Mouse (Mus musculus): ENCODE results near the gene Arhgef39. TPM values are rescaled to one million over a fixed set of nuclear protein-coding genes. Genes with fewer than 3 reads are reported as not detected.

Gene Arhgef39
- polyA plus RNA-seq (2012) = 24.6 and 38.5 TPM in 2 replicates

GRCm38 (mm10) chr4:43499407-43500333 is at the start of gene Arhgef39:
TSS of gene Arhgef39 (minus strand) at chr4:43499695.

GRCm38 (mm10) chr4:43506536-43507185 is 7.2 kb upstream of the Arhgef39 start, which contains the start of gene Car9:
TSS of gene Car9 (plus strand) at chr4:43506966.

GRCm38 (mm10) chr4:43492821-43493185 is 6.7 kb downstream of the Arhgef39 start, which contains the start of gene Ccdc107:
TSS of gene Ccdc107 (plus strand) at chr4:43492900.

GRCm38 (mm10) chr4:43483535-43484091 is 15.9 kb downstream of the Arhgef39 start, which contains the start of gene Sit1:
TSS of gene Sit1 (minus strand) at chr4:43483734.

GRCm38 (mm10) chr4:43454041-43454836 is 45.3 kb downstream of the Arhgef39 start, which contains the start of gene Cd72:
TSS of gene Cd72 (minus strand) at chr4:43454628.

Other genes starting within 250 kb of the Arhgef39 start
- gene Atp8b5, start 232.5 kb downstream of the Arhgef39 start, polyA plus RNA-seq (2012) = 0.01 and 0.09 TPM in 2 replicates
- gene Rusc2, start 117.7 kb downstream of the Arhgef39 start, polyA plus RNA-seq (2012) = 6.3 and 7.3 TPM in 2 replicates
- gene Fam166b, start 70.6 kb downstream of the Arhgef39 start, polyA plus RNA-seq (2012) = not detected in 2 replicates
- gene Tesk1, start 57.8 kb downstream of the Arhgef39 start, polyA plus RNA-seq (2012) = 62.0 and 67.6 TPM in 2 replicates
- 19.2 and 28.2 TPM in 2 replicates for gene Cd72, start 45.1 kb downstream of the Arhgef39 start, polyA plus RNA-seq (2012)
- gene Sit1, start 16.0 kb downstream of the Arhgef39 start, polyA plus RNA-seq (2012) = 0.63 and 1.5 TPM in 2 replicates
- gene Ccdc107, start 6.8 kb downstream of the Arhgef39 start, polyA plus RNA-seq (2012) = 89.2 and 116 TPM in 2 replicates
- gene Car9, start 7.3 kb upstream of the Arhgef39 start, polyA plus RNA-seq (2012) = 6.6 and 7.2 TPM in 2 replicates
- gene Tpm2, start 24.1 kb upstream of the Arhgef39 start, polyA plus RNA-seq (2012) = 4.0 and 10.1 TPM in 2 replicates
- gene Creb3, start 62.6 kb upstream of the Arhgef39 start, polyA plus RNA-seq (2012) = 2.3 and 3.2 TPM in 2 replicates
- 173 and 201 TPM in 2 replicates for gene Tln1, start 63.0 kb upstream of the Arhgef39 start, polyA plus RNA-seq (2012)
- gene Rgp1, start 79.0 kb upstream of the Arhgef39 start, polyA plus RNA-seq (2012) = 59.2 and 71.3 TPM in 2 replicates
- gene Gba2, start 79.2 kb upstream of the Arhgef39 start, polyA plus RNA-seq (2012) = 11.5 and 13.7 TPM in 2 replicates
- not detected in 2 replicates for gene Msmp, start 84.8 kb upstream of the Arhgef39 start, polyA plus RNA-seq (2012)
- 2.0 and 2.3 TPM in 2 replicates for gene Npr2, start 132.2 kb upstream of the Arhgef39 start, polyA plus RNA-seq (2012)
- 0.26 and 0.36 TPM in 2 replicates for gene Spag8, start 153.9 kb upstream of the Arhgef39 start, polyA plus RNA-seq (2012)
- 44.6 and 61.0 TPM in 2 replicates for gene Hint2, start 156.8 kb upstream of the Arhgef39 start, polyA plus RNA-seq (2012)
- gene Tmem8b, start 169.3 kb upstream of the Arhgef39 start, polyA plus RNA-seq (2012) = 4.2 and 6.7 TPM in 2 replicates
- 0.07 and 0.22 TPM in 2 replicates for gene Fam221b, start 169.4 kb upstream of the Arhgef39 start, polyA plus RNA-seq (2012)
- gene Olfr70, start 201.1 kb upstream of the Arhgef39 start, polyA plus RNA-seq (2012) = not detected in 2 replicates
- gene Olfr71, start 210.6 kb upstream of the Arhgef39 start, polyA plus RNA-seq (2012) = not detected in 2 replicates
- gene Hrct1, start 227.5 kb upstream of the Arhgef39 start, polyA plus RNA-seq (2012) = not detected in 2 replicates
- 0.03 TPM in 1 of 2 replicates, not detected in the other for gene Spaar, start 230.3 kb upstream of the Arhgef39 start, polyA plus RNA-seq (2012)